Mouse (Mus musculus) intestine, postnatal 0 days (tissue): Measurements from ENCODE around the gene Dnajc27. TPM values are rescaled to one million over a fixed set of nuclear protein-coding genes. Genes with fewer than 3 reads are reported as not detected.

Experiments used
- ATAC-seq: fragments of 200-750 bp; cut with Nextera tagmentation; 2 replicates; pipeline ENCODE4 v1.8.0; 2017; ENCODE audit warnings: mild to moderate bottlenecking, moderate TSS enrichment, moderate library complexity
- H3K27ac ChIP-seq: fragments of 300-500 bp; sonication (generic); 2 replicates; pipeline ENCODE4 v1.5.1; 2014; ENCODE audit warnings: mild to moderate bottlenecking, low read depth, low read length, moderate library complexity
- H3K27me3 ChIP-seq: fragments of 300-500 bp; sonication (generic); replicated peaks from 2 replicates; pipeline ENCODE4 v1.6.1; 2014; ENCODE audit warnings: low read length, mixed read lengths; ENCODE audit not compliant: control insufficient read depth, insufficient read depth
- H3K36me3 ChIP-seq: fragments of 300-500 bp; sonication (generic); 2 replicates; pipeline ENCODE4 v1.6.1; 2014; ENCODE audit warnings: mild to moderate bottlenecking, moderate library complexity; ENCODE audit not compliant: control insufficient read depth, insufficient read depth
- H3K4me1 ChIP-seq: fragments of 300-500 bp; sonication (generic); replicated peaks from 2 replicates; pipeline ENCODE4 v1.6.1; 2014; ENCODE audit warnings: antibody characterized with exemption, low read length, mixed read lengths; ENCODE audit not compliant: control insufficient read depth, insufficient read depth
- H3K4me2 ChIP-seq: fragments of 300-500 bp; sonication (generic); replicated peaks from 2 replicates; pipeline ENCODE4 v1.6.1; 2014; ENCODE audit warnings: low read depth, mild to moderate bottlenecking, moderate library complexity
- H3K4me3 ChIP-seq: fragments of 300-500 bp; sonication (generic); 2 replicates; pipeline ENCODE4 v1.5.1; 2014; ENCODE audit warnings: low read depth, low read length
- H3K9ac ChIP-seq: fragments of 300-500 bp; sonication (generic); 2 replicates; pipeline ENCODE4 v1.6.1; 2014; ENCODE audit warnings: mild to moderate bottlenecking, low read depth, low read length
- H3K9me3 ChIP-seq: fragments of 300-500 bp; sonication (generic); 2 replicates; pipeline ENCODE4 v1.6.1; 2016; ENCODE audit warnings: mixed run types; ENCODE audit not compliant: control insufficient read depth
- CTCF ChIP-seq: sonication (generic); IDR thresholded peaks from 2 replicates; pipeline ENCODE4 v1.5.1; 2016; ENCODE audit warnings: low read depth, mild to moderate bottlenecking, control low read depth, antibody characterized with exemption, moderate library complexity
- WGBS: fragments of 180-500 bp; shearing (Covaris S2); extraction: QIAGEN DNeasy Blood & Tissue Kit; methylation state at CpG from one replicate; pipeline ENCODE4 v1.1.7; 2014; 5-methylcytosine and 5-hydroxymethylcytosine counted together
- polyA plus RNA-seq: library from polyadenylated mRNA; unstranded; fragments of >200 nt; fragmentation: Nextera tagmentation; extraction: Ambion mirVana; gene quantifications from 2 replicates; pipeline ENCODE4 v1.2.1, GENCODE M21; 2015

The Dnajc27 gene
- polyA plus RNA-seq, 1 experiment from 2014 or later, result 1.3 TPM

DNA sequence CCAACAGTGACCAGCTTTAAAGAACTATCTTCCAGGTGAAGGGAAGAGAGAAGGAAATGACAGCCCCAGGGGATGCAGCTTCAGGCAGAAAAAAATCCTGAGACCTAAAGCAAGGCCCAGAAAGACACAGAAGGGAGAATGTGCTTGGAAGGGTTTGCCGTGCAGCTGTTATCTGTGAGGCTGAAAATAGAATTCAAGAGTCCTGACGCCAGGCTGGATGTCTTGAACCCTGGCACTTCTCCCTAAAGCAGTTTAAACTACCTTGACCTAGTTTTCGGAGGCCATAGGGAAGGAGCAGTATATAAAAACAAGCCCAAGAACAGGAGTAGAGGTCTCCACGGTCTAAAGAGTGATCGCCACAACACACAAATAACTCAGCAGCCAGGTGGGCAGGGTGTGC, 40.0 kb upstream of the Dnajc27 start:
- TF ChIP-seq CTCF, result no peak
- H3K4me2 ChIP-seq, result no peak overlapping the region
- 0 out of 2 replicates have a peak, but pooled peaks cover 1% of the 10 kb centered on the region for H3K4me1 ChIP-seq
- H3K27ac ChIP-seq, result no peak overlapping the region
- H3K9me3 ChIP-seq, result no peaks in the 10 kb centered on the region
- no peak overlapping the region for H3K4me3 ChIP-seq
- ATAC-seq, result no peak
- 70% methylated on average over 5 of the region's 5 CpGs for WGBS
- H3K27me3 ChIP-seq, result no peaks in the 10 kb centered on the region
- no peaks in the 10 kb centered on the region for H3K36me3 ChIP-seq
- no peak overlapping the region for H3K9ac ChIP-seq

- no peak overlapping the region for H3K9ac ChIP-seq
- H3K9me3 ChIP-seq, result no peaks in the 10 kb centered on the region
- no peak overlapping the region for H3K4me2 ChIP-seq
- no peak overlapping the region for H3K4me3 ChIP-seq
- no peaks in the 10 kb centered on the region for H3K36me3 ChIP-seq
- WGBS, result 32% methylated on average over 1 of the region's 1 CpGs
- H3K27ac ChIP-seq, result no peak overlapping the region
- ATAC-seq, result peak; percentile 81
- H3K4me1 ChIP-seq, result no peaks in the 10 kb centered on the region
- H3K27me3 ChIP-seq, result no peaks in the 10 kb centered on the region
- no peak for TF ChIP-seq CTCF
Observed at GRCm38 (mm10) chr12:4045992-4046391, 36.4 kb upstream of the Dnajc27 start.

DNA sequence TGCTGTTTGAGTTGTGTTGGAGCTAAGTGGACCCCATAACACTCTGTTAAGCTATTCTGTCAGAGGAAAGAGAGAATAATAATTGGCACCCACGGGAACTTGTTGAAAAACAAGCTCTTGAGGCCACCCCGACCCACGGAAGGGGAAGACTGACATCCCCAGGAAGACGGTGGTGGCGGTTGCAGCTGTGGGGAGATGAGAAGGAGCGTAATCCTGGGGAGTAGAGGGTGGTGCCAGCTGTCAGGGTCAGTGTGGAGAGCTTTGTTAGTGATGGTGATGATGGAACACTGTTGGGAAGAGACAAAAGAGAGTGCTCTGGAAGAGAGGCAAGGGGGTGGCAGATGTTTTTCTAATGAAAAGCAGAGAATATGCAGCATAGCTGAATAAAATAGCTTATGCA, 34.4 kb upstream of the Dnajc27 start:
- 59% methylated on average over 6 of the region's 6 CpGs for WGBS
- H3K27me3 ChIP-seq, result no peaks in the 10 kb centered on the region
- no peak for ATAC-seq
- H3K4me2 ChIP-seq, result no peak overlapping the region
- H3K4me1 ChIP-seq, result no peaks in the 10 kb centered on the region
- H3K4me3 ChIP-seq, result no peak overlapping the region
- no peak for TF ChIP-seq CTCF
- no peak overlapping the region for H3K27ac ChIP-seq
- H3K9ac ChIP-seq, result no peak overlapping the region
- H3K9me3 ChIP-seq, result no peaks in the 10 kb centered on the region
- H3K36me3 ChIP-seq, result no peaks in the 10 kb centered on the region

GRCm38 (mm10) chr12:4050861-4051425, 31.4 kb upstream of the Dnajc27 start:
- Histone ChIP-seq H3K4me2 (no peak overlapping the region), H3K9ac (no peak overlapping the region)
- 60% methylated on average over 9 of the region's 9 CpGs for WGBS

GRCm38 (mm10) chr12:4053643-4054042, 28.7 kb upstream of the Dnajc27 start:
- Histone ChIP-seq H3K4me1 (no peaks in the 10 kb centered on the region), H3K36me3 (no peaks in the 10 kb centered on the region), H3K4me3 (no peak overlapping the region), H3K27ac (no peak overlapping the region), H3K4me2 (no peak overlapping the region), H3K9me3 (no peaks in the 10 kb centered on the region), H3K9ac (no peak overlapping the region), H3K27me3 (no peaks in the 10 kb centered on the region)
- ATAC-seq, result no peak
- 69% methylated on average over 3 of the region's 3 CpGs for WGBS
- TF ChIP-seq CTCF, result no peak

More at GRCm38 (mm10) chr12:4050861-4051425, 31.4 kb upstream of the Dnajc27 start:
- no peak overlapping the region for H3K27ac ChIP-seq
- TF ChIP-seq CTCF, result no peak
- no peaks in the 10 kb centered on the region for H3K27me3 ChIP-seq
- H3K36me3 ChIP-seq, result no peaks in the 10 kb centered on the region
- no peaks in the 10 kb centered on the region for H3K4me1 ChIP-seq
- no peaks in the 10 kb centered on the region for H3K9me3 ChIP-seq
- no peak for ATAC-seq
- H3K4me3 ChIP-seq, result no peak overlapping the region

DNA sequence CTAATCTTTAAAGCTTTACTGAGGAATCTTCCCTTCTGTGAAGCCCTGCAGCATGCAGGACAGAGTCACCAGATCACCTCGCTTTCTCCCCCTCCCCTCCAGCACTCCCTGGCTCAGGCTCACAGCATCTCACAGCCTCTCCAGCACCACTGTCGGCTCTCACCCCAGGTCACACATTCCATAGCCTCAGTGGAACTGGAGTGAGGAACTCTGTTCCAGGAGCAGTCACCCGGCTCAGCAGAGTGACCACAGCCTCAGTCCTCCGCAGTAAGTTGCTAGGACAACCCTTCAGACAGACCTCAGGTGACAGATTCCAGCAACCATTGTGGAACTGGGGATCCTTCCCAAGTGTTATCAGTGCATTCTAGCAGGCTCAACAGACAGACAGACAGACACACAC, 27.5 kb upstream of the Dnajc27 start:
- no peak overlapping the region for H3K27ac ChIP-seq
- no peak for ATAC-seq
- H3K9ac ChIP-seq, result no peak overlapping the region
- H3K4me3 ChIP-seq, result no peak overlapping the region
- no peaks in the 10 kb centered on the region for H3K27me3 ChIP-seq
- no peak for TF ChIP-seq CTCF
- H3K4me1 ChIP-seq, result no peaks in the 10 kb centered on the region
- no peaks in the 10 kb centered on the region for H3K9me3 ChIP-seq
- H3K36me3 ChIP-seq, result no peaks in the 10 kb centered on the region
- no peak overlapping the region for H3K4me2 ChIP-seq
- WGBS, result 37% methylated on average over 4 of the region's 4 CpGs

- Histone ChIP-seq H3K9me3 (no peaks in the 10 kb centered on the region), H3K4me3 (no peak overlapping the region), H3K4me2 (no peak overlapping the region), H3K36me3 (no peaks in the 10 kb centered on the region), H3K4me1 (no peaks in the 10 kb centered on the region), H3K27ac (no peak overlapping the region), H3K27me3 (no peaks in the 10 kb centered on the region), H3K9ac (no peak overlapping the region)
- WGBS, result 69% methylated on average over 9 of the region's 9 CpGs
- no peak for ATAC-seq
- TF ChIP-seq CTCF, result no peak
Observed at GRCm38 (mm10) chr12:4058321-4058720, 24.1 kb upstream of the Dnajc27 start.
